Mouse (Mus musculus) sigmoid colon, adult 10 weeks (tissue): Measurements from ENCODE around the gene Gm12789. TPM values are rescaled to one million over a fixed set of nuclear protein-coding genes. Genes with fewer than 3 reads are reported as not detected.

ENCODE experiments used
- polyA plus RNA-seq: library from polyadenylated mRNA; stranded (reverse); fragments of 350-450 nt; fragmentation: Illumina TruSeq; extraction: RNeasy Lipid Tissue Mini Kit (QIAGEN cat#74804); gene quantifications from one replicate; pipeline ENCODE4 v1.2.3, GENCODE M21; 2014; ENCODE audit warnings: low read depth, low replicate concordance

The Gm12789 gene
- polyA plus RNA-seq, result not detected

GRCm38 (mm10) chr4:101986326-101986725, at the start of gene Gm12789:
Gm12789 (plus strand) TSS chr4:101986626.

DNA sequence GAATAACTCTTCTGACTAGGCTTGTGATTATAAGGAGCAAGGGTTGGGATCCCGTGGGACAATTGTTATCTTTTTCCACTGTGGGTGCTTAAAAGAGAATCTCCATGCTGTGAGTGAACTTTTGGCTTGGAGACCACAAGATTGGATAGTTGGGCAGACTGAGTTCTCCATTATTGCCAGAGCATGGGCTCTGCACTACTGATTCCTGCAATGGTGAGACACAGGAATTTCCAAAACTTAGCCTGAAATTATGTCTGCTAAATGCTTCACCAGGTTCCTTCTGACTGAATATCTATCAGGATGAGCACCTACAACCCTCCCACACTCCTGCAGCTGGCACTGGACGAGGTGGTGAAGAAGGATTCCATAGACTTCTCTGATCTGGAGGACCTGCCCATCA, 46.3 kb upstream of the Gm12789 start, which contains the start of gene Gm12794:
Gm12794 (plus strand) TSS at position 301 of the 400 bp plus-strand sequence.

GRCm38 (mm10) chr4:101980949-101981348, 5.5 kb upstream of the Gm12789 start, which contains the start of gene Gm12790:
Gm12790 (minus strand) TSS chr4:101981049.

Other genes starting within 250 kb of the Gm12789 start
- not detected for gene B020004J07Rik, start 142.6 kb upstream of the Gm12789 start, polyA plus RNA-seq
- gene C130073F10Rik, start 92.8 kb upstream of the Gm12789 start, polyA plus RNA-seq, result not detected
- not detected for gene Gm12800, start 77.5 kb upstream of the Gm12789 start, polyA plus RNA-seq
- gene Gm12794, start 46.2 kb upstream of the Gm12789 start, polyA plus RNA-seq, result not detected
- not detected for gene Gm12790, start 5.6 kb upstream of the Gm12789 start, polyA plus RNA-seq
- gene Pde4b, start 100.9 kb downstream of the Gm12789 start, polyA plus RNA-seq, result 13.9 TPM